Mouse (Mus musculus): ENCODE measurements around the gene Sec61a1. TPM values are rescaled to one million over a fixed set of nuclear protein-coding genes. Genes with fewer than 3 reads are reported as not detected.

Gene Sec61a1
- total and polyA plus RNA-seq, 3 experiments = 111 to 277 (median 161) TPM

GRCm38 (mm10) chr6:88545397-88545790 is 26.7 kb upstream of the Sec61a1 start:
- no peaks in the 10 kb centered on the region for H3K9me3 ChIP-seq (replicated peaks; ENCODE audit: insufficient read depth, low read length)
- H3K27ac ChIP-seq (ENCODE audit: control insufficient read depth, low read depth, low read length) = peak overlapping the region; percentile 5; the same call in 1 of the 2 replicates
- DNase-seq (ENCODE audit: low read depth, low spot score) = no peak
- peaks cover 0 to 16% of the 10 kb centered on the region in 2 experiments; a peak in 2 of 4 replicates for H3K36me3 ChIP-seq (ENCODE audit: control insufficient read depth in 1 of 2, insufficient read depth in 2 of 2, low read length in 2 of 2)
- peaks cover 5 to 20% of the 10 kb centered on the region in 2 experiments for H3K4me1 ChIP-seq (ENCODE audit: control insufficient read depth in 1 of 2, insufficient read depth in 2 of 2, low read length in 2 of 2)
- H3K27me3 ChIP-seq (ENCODE audit: control insufficient read depth in 1 of 2, insufficient read depth in 2 of 2, low read length in 2 of 2) = peaks cover 2 to 6% of the 10 kb centered on the region in 2 experiments; a peak in 3 of 4 replicates
- no peaks in the 10 kb centered on the region for H3K79me2 ChIP-seq (ENCODE audit: control insufficient read depth, insufficient read depth, low read length, poor library complexity)
- TF ChIP-seq CHD2 (IDR thresholded peaks at IDR 0.05; ENCODE audit: low read length) (no peak), SMC3 (IDR thresholded peaks at IDR 0.05; ENCODE audit: low read depth, low read length) (0 out of 2 replicates have a peak, but pooled peaks have one; percentile 0), ETS1 (IDR thresholded peaks at IDR 0.05; ENCODE audit: low read depth, low read length) (no peak)
- no peak overlapping the region for H3K9ac ChIP-seq (ENCODE audit: control insufficient read depth, low read depth, low read length, poor library complexity, severe bottlenecking)
- H3K4me3 ChIP-seq (ENCODE audit: control insufficient read depth in 1 of 2, insufficient read depth in 1 of 2, low read depth in 2 of 2, low read length in 2 of 2) = no peak overlapping the region

- TF ChIP-seq NELFE (IDR thresholded peaks at IDR 0.05; ENCODE audit: low read depth, low read length) = no peak
- peak; percentile 86 for TF ChIP-seq RCOR1 (IDR thresholded peaks at IDR 0.05; ENCODE audit: low read depth, low read length)
- no peak for TF ChIP-seq RAD21 (IDR thresholded peaks at IDR 0.05; ENCODE audit: low read depth, low read length)
- TF ChIP-seq ETS1 (IDR thresholded peaks at IDR 0.05; ENCODE audit: low read depth, low read length) = peak; percentile 89
- no peak for TF ChIP-seq ZMIZ1 (IDR thresholded peaks at IDR 0.05; ENCODE audit: low read depth, low read length)
- 0 out of 2 replicates have a peak, but pooled peaks have one; percentile 40 for TF ChIP-seq MYC (IDR thresholded peaks at IDR 0.05; ENCODE audit: low read depth, low read length)
- TF ChIP-seq MAX (IDR thresholded peaks at IDR 0.05; ENCODE audit: low read length) = no peak
- TF ChIP-seq SMC3 (IDR thresholded peaks at IDR 0.05; ENCODE audit: low read depth, low read length) = peak; percentile 5; the same call in 1 of the 2 replicates
- TF ChIP-seq GATA1 (IDR thresholded peaks at IDR 0.05; ENCODE audit: low read depth, low read length) = peak; percentile 98
- TF ChIP-seq TBP (IDR thresholded peaks at IDR 0.05; ENCODE audit: low read depth, low read length) = peak; percentile 78
- TF ChIP-seq SIN3A (IDR thresholded peaks at IDR 0.05; ENCODE audit: low read length) = peak; percentile 84
- TF ChIP-seq BHLHE40 (IDR thresholded peaks at IDR 0.05; ENCODE audit: borderline replicate concordance, low read depth, low read length) = 0 out of 2 replicates have a peak, but pooled peaks have one; percentile 37
- TF ChIP-seq USF1 (IDR thresholded peaks at IDR 0.05; ENCODE audit: low read depth, low read length) = no peak
- peak; percentile 69 for TF ChIP-seq ZNF384 (IDR thresholded peaks at IDR 0.05; ENCODE audit: low read depth, low read length)
- TF ChIP-seq USF2 (IDR thresholded peaks at IDR 0.05; ENCODE audit: borderline replicate concordance in 1 of 2, insufficient read depth in 1 of 2, low read depth in 1 of 2, low read length in 2 of 2) = no peak
- TF ChIP-seq MXI1 (IDR thresholded peaks at IDR 0.05; ENCODE audit: low read depth, low read length) = peak; percentile 57
- no peak for TF ChIP-seq KAT2A (conservative IDR thresholded peaks at IDR 0.05; ENCODE audit: low read depth, low read length)
- TF ChIP-seq UBTF (IDR thresholded peaks at IDR 0.05; ENCODE audit: borderline replicate concordance, insufficient read depth, low read depth, low read length) = no peak
- TF ChIP-seq EP300 (IDR thresholded peaks at IDR 0.05; ENCODE audit: low read depth in 1 of 2, low read length in 2 of 2) = peak; percentile 91 to 97
- no peak for TF ChIP-seq E2F4 (IDR thresholded peaks at IDR 0.05; ENCODE audit: borderline replicate concordance, low read depth, low read length)
- TF ChIP-seq TCF12 (IDR thresholded peaks at IDR 0.05; ENCODE audit: low read depth, low read length) = peak; percentile 95
- TF ChIP-seq ELF1 (IDR thresholded peaks at IDR 0.05; ENCODE audit: low read depth, low read length) = no peak
- no peak for TF ChIP-seq NRF1 (IDR thresholded peaks at IDR 0.05; ENCODE audit: insufficient read depth, low read depth, low read length, poor library complexity, severe bottlenecking)
- TF ChIP-seq TAL1 (IDR thresholded peaks at IDR 0.05; ENCODE audit: low read length) = peak; percentile 86
- TF ChIP-seq POLR2AphosphoS2 (IDR thresholded peaks at IDR 0.05; ENCODE audit: low read length) = no peak
- Histone ChIP-seq H3K4me1 (ENCODE audit: control insufficient read depth in 1 of 2, insufficient read depth in 2 of 2, low read length in 2 of 2) (peaks cover 5 to 20% of the 10 kb centered on the region in 2 experiments), H3K36me3 (ENCODE audit: control insufficient read depth in 1 of 2, insufficient read depth in 2 of 2, low read length in 2 of 2) (peaks cover 0 to 16% of the 10 kb centered on the region in 2 experiments; a peak in 2 of 4 replicates), H3K27me3 (ENCODE audit: control insufficient read depth in 1 of 2, insufficient read depth in 2 of 2, low read length in 2 of 2) (peaks cover 3 to 10% of the 10 kb centered on the region in 2 experiments), H3K9me3 (replicated peaks; ENCODE audit: insufficient read depth, low read length) (no peaks in the 10 kb centered on the region), H3K79me2 (ENCODE audit: control insufficient read depth, insufficient read depth, low read length, poor library complexity) (no peaks in the 10 kb centered on the region), H3K27ac (ENCODE audit: control insufficient read depth, low read depth, low read length) (peak overlapping the region; percentile 11; the same call in 1 of the 2 replicates), H3K9ac (ENCODE audit: control insufficient read depth, low read depth, low read length, poor library complexity, severe bottlenecking) (no peak overlapping the region), H3K4me3 (ENCODE audit: control insufficient read depth in 1 of 2, insufficient read depth in 1 of 2, low read depth in 2 of 2, low read length in 2 of 2) (no peak overlapping the region)
- DNase-seq (ENCODE audit: low read depth, low spot score) = peak; percentile 92
Observed at GRCm38 (mm10) chr6:88544644-88545396, 26.1 kb upstream of the Sec61a1 start.
